Mouse (Mus musculus): ENCODE measurements around the gene Tcf19.

GRCm38 (mm10) chr17:35554321-35554720 lies 37.7 kb upstream of the Tcf19 start:
- TF ChIP-seq SMC3 (IDR thresholded peaks at IDR 0.05; ENCODE audit: low read depth, low read length) (no peak), EP300 (IDR thresholded peaks at IDR 0.05; ENCODE audit: low read length) (no peak), CTCF (conservative IDR thresholded peaks at IDR 0.05 in 1 of 2, IDR thresholded peaks at IDR 0.05 in 1 of 2; ENCODE audit: low read depth in 2 of 2, low read length in 2 of 2) (no peak), POLR2A (IDR thresholded peaks at IDR 0.05; ENCODE audit: low read depth, low read length) (no peak), CHD2 (IDR thresholded peaks at IDR 0.05; ENCODE audit: low read length) (no peak), NELFE (IDR thresholded peaks at IDR 0.05; ENCODE audit: low read depth, low read length) (no peak)

Data from CH12.LX (cell line).